Mouse (Mus musculus) forebrain, embryonic 10.5 days (tissue): ENCODE results near the gene Lgals2. TPM values are rescaled to one million over a fixed set of nuclear protein-coding genes. Genes with fewer than 3 reads are reported as not detected.
A peak's percentile ranks its signal among the peaks of the same experiment; 100 is the strongest.
"Not testable (repeated sequence)": the region's sequence is repeated elsewhere in the genome, so short reads cannot be mapped to it uniquely, and the experiment has no call there.

Source experiments
- DNase-seq: peaks from one replicate; pipeline ENCODE4 v3.0.0-alpha.2; 2017; ENCODE audit warnings: low spot score; ENCODE audit errors: extremely low spot score
- H3K27ac ChIP-seq: fragments of 300-500 bp; sonication (generic); 2 replicates; pipeline ENCODE4 v1.5.1; 2016; ENCODE audit warnings: mild to moderate bottlenecking
- H3K27me3 ChIP-seq: fragments of 300-500 bp; sonication (generic); 2 replicates; pipeline ENCODE4 v1.6.1; 2016; ENCODE audit warnings: mild to moderate bottlenecking; ENCODE audit not compliant: poor library complexity, severe bottlenecking
- H3K36me3 ChIP-seq: fragments of 300-500 bp; sonication (generic); replicated peaks from 2 replicates; pipeline ENCODE4 v1.6.1; 2016; ENCODE audit warnings: mild to moderate bottlenecking, moderate library complexity
- H3K4me1 ChIP-seq: fragments of 300-500 bp; sonication (generic); 2 replicates; pipeline ENCODE4 v1.6.1; 2016
- H3K4me3 ChIP-seq: fragments of 300-500 bp; sonication (generic); 2 replicates; pipeline ENCODE4 v1.5.1; 2016; ENCODE audit warnings: mild to moderate bottlenecking, moderate library complexity
- H3K9me3 ChIP-seq: fragments of 300-500 bp; sonication (generic); 2 replicates; pipeline ENCODE4 v1.6.1; 2016; ENCODE audit warnings: mild to moderate bottlenecking, moderate library complexity
- WGBS: fragments of 180-500 bp; shearing (Covaris S2); methylation state at CpG from one replicate; pipeline ENCODE4 v1.1.7; 2016; 5-methylcytosine and 5-hydroxymethylcytosine counted together
- polyA plus RNA-seq: library from polyadenylated mRNA; unstranded; fragments of >200 nt; fragmentation: Nextera tagmentation; extraction: Ambion mirVana; gene quantifications from 2 replicates; pipeline ENCODE4 v1.2.1, GENCODE M21; 2016

Lgals2 gene
- polyA plus RNA-seq, 1 experiment from 2014 or later = not detected

DNA sequence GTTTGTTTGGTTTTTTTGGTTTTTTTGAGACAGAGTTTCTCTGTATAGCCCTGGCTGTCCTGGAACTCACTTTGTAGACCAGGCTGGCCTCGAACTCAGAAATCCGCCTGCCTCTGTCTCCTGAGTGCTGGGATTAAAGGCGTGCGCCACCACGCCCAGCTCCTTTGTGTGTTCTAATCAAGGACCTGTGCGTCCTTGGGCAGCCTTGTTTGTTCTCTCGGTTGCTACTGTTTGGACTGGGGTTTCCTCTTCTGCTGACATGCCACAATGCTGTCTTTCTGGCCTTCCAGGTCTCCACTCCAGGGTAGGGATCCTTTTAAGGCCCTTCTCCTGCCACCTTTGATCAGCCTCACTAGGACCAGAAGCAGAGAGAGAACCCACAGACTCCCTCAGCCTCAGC, 8.5 kb downstream of the Lgals2 start:
- H3K4me3 ChIP-seq, DNase-seq, H3K36me3 ChIP-seq, H3K27ac ChIP-seq, H3K9me3 ChIP-seq: not testable (repeated sequence)
- H3K4me1 ChIP-seq = peaks cover 76% of the 10 kb centered on the region
- WGBS = 84% methylated on average over 7 of the region's 7 CpGs
- H3K27me3 ChIP-seq = peaks cover 80% of the 10 kb centered on the region

DNA sequence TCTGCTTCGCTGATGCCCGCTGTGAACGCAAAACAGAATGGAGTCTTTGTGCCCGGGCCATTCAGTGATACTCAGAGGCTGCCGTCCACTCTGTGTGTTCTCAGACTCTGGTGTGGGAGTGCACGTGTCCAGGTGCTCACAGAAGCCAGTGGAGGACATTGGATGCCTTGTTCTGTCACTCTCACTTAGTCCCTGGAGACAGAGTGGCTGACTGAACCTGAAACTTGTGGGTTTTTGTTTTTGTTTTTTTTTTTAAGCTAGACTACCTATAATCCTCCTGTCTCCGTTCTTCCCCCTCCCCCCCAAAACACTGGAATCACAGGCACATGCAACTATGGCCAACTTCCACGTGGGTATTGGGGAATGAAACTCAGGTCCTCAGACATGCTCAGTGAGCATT, 9.0 kb downstream of the Lgals2 start:
- H3K27me3 ChIP-seq = peaks cover 82% of the 10 kb centered on the region
- H3K4me1 ChIP-seq = peaks cover 76% of the 10 kb centered on the region
- H3K4me3 ChIP-seq = no peak overlapping the region
- H3K9me3 ChIP-seq = no peaks in the 10 kb centered on the region
- H3K27ac ChIP-seq = 0 out of 2 replicates have a peak overlapping the region, but pooled peaks have one; percentile 6
- H3K36me3 ChIP-seq = no peaks in the 10 kb centered on the region
- WGBS = 86% methylated on average over 8 of the region's 8 CpGs
- DNase-seq = no peak

DNA sequence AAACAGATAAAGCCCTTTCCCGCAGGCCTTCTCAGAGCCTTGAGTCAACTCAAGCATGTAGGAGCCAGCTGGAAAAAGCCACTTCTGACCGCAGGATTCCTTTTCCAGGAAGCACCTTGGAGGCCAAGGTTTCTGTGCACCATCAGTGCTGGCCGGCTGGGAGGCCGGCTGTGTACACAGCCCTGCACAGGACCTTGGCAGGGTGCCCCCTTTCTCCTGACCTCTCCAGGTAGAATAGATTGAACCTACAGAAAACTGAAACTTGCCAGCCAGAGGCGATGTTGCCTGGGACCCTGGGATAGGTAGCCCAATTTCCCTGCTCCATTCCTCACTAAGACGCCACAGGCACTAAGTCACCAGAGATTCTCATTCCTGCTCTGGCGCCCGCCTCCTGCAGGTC, 9.5 kb downstream of the Lgals2 start:
- WGBS = 92% methylated on average over 8 of the region's 8 CpGs
- Histone ChIP-seq H3K27me3 (peaks cover 82% of the 10 kb centered on the region), H3K9me3 (no peaks in the 10 kb centered on the region), H3K4me3 (no peak overlapping the region), H3K27ac (0 out of 2 replicates have a peak overlapping the region, but pooled peaks have one; percentile 16), H3K36me3 (no peaks in the 10 kb centered on the region), H3K4me1 (peaks cover 76% of the 10 kb centered on the region)
- DNase-seq = no peak

DNA sequence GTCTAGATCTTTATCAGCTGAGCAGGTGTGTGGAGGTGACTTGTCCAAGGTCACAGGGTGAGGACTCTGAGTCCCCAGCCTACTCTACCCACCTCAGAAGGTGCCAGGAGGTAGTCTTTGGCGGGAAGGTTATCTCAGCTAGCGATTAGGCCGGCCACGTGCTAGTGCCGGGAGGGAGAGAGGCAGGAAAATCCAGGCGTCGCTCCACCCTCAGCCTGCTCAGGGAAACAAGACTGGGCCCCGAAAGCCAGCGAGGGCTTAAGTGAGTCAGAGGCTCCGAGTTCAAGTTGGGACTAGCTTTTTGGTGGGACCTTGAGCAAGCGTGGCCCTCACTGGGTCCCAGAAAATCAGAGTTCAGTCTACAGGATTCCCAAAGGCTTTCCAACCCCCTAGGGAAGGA, 10.0 kb downstream of the Lgals2 start:
- Histone ChIP-seq H3K4me3 (0 out of 2 replicates have a peak overlapping the region, but pooled peaks have one; percentile 18), H3K27ac (0 out of 2 replicates have a peak overlapping the region, but pooled peaks have one; percentile 16), H3K4me1 (peaks cover 76% of the 10 kb centered on the region), H3K9me3 (no peaks in the 10 kb centered on the region), H3K36me3 (no peaks in the 10 kb centered on the region), H3K27me3 (peaks cover 82% of the 10 kb centered on the region)
- WGBS = 80% methylated on average over 11 of the region's 11 CpGs
- DNase-seq = no peak

DNA sequence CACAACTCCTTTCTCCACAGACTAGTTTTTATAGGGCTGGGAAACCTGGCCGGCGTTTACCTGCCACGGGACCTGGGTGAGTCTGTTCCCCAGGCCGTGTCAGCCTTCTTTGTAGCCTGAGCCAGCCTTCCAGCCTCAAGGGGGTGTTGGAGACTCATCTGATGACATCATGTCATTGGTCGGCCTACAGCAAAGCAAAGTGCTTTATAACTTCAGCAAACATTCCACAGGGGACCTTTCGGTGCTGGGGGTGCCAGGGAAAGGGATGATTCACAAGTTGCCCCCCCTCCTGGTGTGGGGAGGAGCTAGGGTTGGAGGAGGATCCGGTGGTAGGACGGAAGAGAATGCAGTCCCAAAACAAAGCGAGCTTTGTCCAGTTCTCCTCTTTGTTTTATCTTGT, 10.5 kb downstream of the Lgals2 start:
- H3K27me3 ChIP-seq = peaks cover 82% of the 10 kb centered on the region
- H3K36me3 ChIP-seq = no peaks in the 10 kb centered on the region
- no peaks in the 10 kb centered on the region for H3K9me3 ChIP-seq
- H3K4me1 ChIP-seq = peaks cover 77% of the 10 kb centered on the region
- DNase-seq = no peak
- WGBS = 47% methylated on average over 9 of the region's 9 CpGs
- H3K27ac ChIP-seq = peak overlapping the region; percentile 54; the same call in 1 of the 2 replicates
- 0 out of 2 replicates have a peak overlapping the region, but pooled peaks have one; percentile 60 for H3K4me3 ChIP-seq

DNA sequence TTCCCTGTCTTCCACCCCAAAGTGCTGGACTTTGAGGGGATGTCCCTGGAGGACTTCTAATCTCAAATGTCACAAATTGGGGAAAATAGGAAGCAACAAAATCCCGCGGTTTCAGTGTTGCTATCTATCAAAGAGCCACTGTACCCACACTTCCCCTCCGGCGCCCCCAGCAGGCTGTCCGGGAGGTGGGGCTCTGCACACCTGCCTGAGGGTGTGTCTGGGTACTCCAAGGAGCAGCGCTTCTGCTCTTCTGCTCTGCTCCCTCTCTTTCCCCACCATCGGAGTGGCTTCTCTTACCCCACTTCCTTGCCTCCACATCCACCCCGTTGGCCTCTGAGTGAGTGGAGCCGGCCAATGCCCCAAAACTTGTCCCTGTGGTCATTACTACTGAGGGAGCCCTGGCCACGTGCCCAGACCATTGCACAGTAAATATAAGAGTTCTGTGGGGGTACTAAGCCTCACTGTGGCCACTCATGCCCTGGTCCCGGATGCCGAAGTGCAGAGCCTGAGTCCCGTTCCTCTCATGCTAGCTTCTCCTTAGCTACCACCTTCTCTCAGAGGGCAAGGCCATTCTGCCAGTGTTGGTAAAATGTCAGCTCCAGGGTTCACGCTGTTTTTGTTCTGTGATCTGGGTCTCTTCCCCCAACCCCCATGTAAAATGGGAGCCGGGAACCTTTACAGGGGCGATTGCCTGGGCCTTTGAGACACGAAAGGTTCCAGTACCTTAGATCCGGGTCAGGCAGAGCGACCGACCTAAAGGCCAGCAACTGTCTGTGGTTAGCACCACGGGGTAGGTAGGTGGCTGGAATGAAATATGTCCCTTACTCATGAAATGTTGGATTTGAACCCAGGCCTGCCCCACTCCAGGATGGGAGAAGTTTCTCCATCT, 11.5 kb downstream of the Lgals2 start:
- Histone ChIP-seq H3K4me3 (peak overlapping the region; percentile 60), H3K27ac (peak overlapping the region; percentile 54; the same call in 1 of the 2 replicates), H3K9me3 (no peaks in the 10 kb centered on the region), H3K36me3 (no peaks in the 10 kb centered on the region), H3K27me3 (peaks cover 83% of the 10 kb centered on the region), H3K4me1 (peaks cover 80% of the 10 kb centered on the region)
- WGBS = 39% methylated on average over 21 of the region's 21 CpGs
- no peak for DNase-seq

DNA sequence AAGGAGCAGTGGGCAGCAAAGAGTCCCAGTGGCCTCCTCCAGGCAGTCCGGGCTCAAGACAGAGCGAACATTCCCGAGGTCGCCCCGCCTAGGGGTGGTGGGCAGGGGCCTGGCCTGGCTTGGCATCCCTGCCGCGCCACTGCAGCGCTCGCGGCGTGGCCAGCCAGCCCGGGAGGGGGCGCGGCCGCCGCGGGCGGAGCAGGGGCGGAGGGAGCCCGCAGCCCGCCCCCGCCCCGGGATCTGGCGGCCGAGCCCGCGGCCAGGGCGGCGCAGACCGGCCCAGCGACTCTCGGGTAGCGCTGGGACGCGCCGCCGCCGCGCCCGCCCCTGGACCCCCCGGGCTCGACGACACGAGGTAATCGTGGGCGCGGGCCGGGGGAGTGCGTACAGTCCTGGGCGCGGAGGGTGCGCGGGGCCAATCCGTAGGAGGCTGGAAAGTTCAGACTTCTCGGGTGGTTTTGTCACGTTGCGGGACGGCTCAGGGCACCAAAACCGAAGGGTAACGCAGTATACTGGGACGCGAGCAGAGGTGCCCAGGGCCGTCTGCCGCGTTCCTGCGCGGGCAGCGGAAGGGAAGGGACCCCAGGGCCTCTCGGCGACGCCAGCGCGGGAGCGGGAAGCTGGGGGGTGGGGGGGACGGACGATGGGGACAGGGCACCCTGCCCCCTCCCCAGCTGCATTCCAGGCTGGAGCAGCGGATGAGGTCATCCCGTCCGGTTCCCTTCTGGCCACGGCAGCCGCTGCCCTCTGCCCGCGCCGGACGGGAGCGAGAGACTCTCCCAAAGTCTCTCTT, 12.8 kb downstream of the Lgals2 start, which contains the start of gene Cdc42ep1:
Gene Cdc42ep1, plus strand, starts transcription at position 254 of the 793 bp plus-strand sequence.
- Histone ChIP-seq H3K9me3 (no peaks in the 10 kb centered on the region), H3K4me1 (peaks cover 82% of the 10 kb centered on the region)
- under 1% methylated on average over 86 of the region's 86 CpGs for WGBS

DNA sequence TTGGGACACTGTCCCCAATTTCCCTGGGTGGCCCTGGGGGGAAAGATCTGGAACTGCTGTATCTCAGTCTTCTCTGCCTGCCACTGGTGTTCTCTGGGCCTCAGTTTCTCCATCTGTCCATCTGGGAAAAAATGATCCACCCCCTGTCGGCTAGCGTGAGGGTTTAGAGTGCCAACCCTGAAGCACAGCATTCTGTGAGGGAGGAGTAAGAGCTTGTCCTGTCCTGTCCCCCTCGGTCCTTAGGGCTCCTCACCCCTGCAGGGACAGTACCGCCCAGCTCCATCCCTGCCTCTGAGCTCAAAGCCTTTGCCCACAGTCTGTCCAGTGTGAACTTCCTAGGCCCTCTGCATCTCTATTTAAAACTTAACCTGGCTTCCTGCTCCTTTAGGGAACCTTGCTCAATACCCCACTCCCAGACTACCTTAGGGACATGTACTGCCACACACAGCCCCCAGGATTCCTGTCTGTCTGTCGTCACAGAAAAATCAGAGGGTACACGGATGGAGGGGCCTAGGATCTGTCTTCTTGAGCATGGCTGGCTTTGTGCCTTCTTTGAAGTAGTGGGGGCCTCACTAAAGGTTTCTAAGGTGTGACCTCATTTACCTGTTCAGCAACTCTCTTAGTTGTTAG, 14.1 kb downstream of the Lgals2 start:
- DNase-seq = no peak
- H3K27me3 ChIP-seq = peaks cover 74% of the 10 kb centered on the region
- H3K36me3 ChIP-seq = no peaks in the 10 kb centered on the region
- 0 out of 2 replicates have a peak, but pooled peaks cover 5% of the 10 kb centered on the region for H3K9me3 ChIP-seq
- H3K4me3 ChIP-seq = no peak overlapping the region
- H3K27ac ChIP-seq = no peak overlapping the region; the same call in 1 of the 2 replicates
- WGBS = 38% methylated on average over 6 of the region's 6 CpGs
- H3K4me1 ChIP-seq = peaks cover 80% of the 10 kb centered on the region

More for the DNA sequence above, 12.8 kb downstream of the Lgals2 start, which contains the start of gene Cdc42ep1:
- Histone ChIP-seq H3K27me3 (peaks cover 84% of the 10 kb centered on the region), H3K36me3 (no peaks in the 10 kb centered on the region), H3K27ac (peak within 1 kb of the TSS; percentile 87), H3K4me3 (peak within 1 kb of the TSS; percentile 60)
- no peak for DNase-seq

DNA sequence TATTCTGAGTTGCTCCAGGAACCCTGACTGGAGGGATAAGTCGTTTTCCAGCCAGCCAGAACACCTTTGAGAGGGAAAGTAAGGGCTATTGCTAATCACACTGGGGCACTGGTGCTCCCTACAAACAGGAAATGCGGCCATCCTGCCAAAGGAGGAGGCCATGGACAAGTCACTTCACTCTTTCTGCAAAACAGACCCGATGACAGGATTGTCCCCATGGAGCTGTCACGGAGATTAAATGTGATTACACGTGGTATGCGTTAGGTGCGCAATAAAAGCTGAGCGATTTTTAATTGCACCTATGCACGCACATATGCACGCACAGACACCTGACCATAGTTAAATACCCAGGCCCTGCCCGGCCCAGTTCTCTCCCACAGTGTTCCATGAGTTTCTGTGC, 14.6 kb downstream of the Lgals2 start:
- Histone ChIP-seq H3K27ac (peak overlapping the region; percentile 72; the same call in 1 of the 2 replicates), H3K36me3 (no peaks in the 10 kb centered on the region), H3K27me3 (peaks cover 68% of the 10 kb centered on the region), H3K9me3 (0 out of 2 replicates have a peak, but pooled peaks cover 5% of the 10 kb centered on the region), H3K4me3 (no peak overlapping the region), H3K4me1 (peaks cover 80% of the 10 kb centered on the region)
- no peak for DNase-seq
- 46% methylated on average over 11 of the region's 11 CpGs for WGBS

DNA sequence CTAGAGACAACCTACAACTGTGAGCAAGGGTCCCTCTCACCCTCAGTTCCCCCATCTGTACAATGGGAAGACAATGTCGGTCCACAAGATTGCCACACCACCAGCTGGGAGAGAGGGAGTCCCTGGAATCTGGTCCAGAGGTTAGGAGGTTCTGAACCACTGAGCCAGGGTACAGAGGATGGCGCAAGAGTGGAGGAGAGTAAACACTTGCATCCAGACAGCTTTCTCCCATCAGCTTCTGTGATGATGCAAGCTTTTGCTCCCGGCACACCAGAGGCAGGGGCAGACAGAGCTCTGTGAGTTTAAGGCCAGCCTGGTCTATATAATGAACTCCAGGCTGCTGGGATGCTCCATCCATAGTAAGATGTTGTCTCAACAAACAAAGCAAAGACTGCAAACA, 15.1 kb downstream of the Lgals2 start:
- no peaks in the 10 kb centered on the region for H3K36me3 ChIP-seq
- H3K4me1 ChIP-seq = peaks cover 80% of the 10 kb centered on the region
- H3K27me3 ChIP-seq = peaks cover 63% of the 10 kb centered on the region
- H3K27ac ChIP-seq = peak overlapping the region; percentile 72; the same call in 1 of the 2 replicates
- DNase-seq = no peak
- no peak overlapping the region for H3K4me3 ChIP-seq
- H3K9me3 ChIP-seq = 0 out of 2 replicates have a peak, but pooled peaks cover 5% of the 10 kb centered on the region
- WGBS = 44% methylated on average over 3 of the region's 3 CpGs

DNA sequence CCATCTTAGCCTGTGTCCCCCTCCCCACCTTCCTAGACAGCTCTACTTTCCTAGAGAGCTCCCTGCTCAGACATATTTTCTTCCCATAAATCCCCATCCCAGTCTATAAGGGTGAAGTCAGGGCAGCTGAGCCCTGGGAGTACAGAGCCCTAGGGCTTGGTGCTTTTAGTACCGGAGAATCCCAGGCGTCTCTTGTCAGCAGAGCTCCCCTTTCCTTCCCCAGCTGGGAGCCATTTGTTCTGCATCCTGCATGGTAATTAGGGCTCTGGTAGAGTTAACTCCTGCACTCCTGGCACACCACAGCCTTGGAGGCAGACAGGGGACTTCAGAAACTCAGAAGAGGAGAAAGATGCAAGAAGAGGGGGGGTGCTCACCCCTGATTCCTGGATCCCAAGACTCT, 15.6 kb downstream of the Lgals2 start:
- 0 out of 2 replicates have a peak overlapping the region, but pooled peaks have one; percentile 5 for H3K4me3 ChIP-seq
- H3K4me1 ChIP-seq = peaks cover 80% of the 10 kb centered on the region
- H3K36me3 ChIP-seq = no peaks in the 10 kb centered on the region
- peaks cover 58% of the 10 kb centered on the region for H3K27me3 ChIP-seq
- DNase-seq = no peak
- peak overlapping the region; percentile 72 for H3K27ac ChIP-seq
- 0 out of 2 replicates have a peak, but pooled peaks cover 5% of the 10 kb centered on the region for H3K9me3 ChIP-seq
- WGBS = 3% methylated on average over 2 of the region's 2 CpGs

DNA sequence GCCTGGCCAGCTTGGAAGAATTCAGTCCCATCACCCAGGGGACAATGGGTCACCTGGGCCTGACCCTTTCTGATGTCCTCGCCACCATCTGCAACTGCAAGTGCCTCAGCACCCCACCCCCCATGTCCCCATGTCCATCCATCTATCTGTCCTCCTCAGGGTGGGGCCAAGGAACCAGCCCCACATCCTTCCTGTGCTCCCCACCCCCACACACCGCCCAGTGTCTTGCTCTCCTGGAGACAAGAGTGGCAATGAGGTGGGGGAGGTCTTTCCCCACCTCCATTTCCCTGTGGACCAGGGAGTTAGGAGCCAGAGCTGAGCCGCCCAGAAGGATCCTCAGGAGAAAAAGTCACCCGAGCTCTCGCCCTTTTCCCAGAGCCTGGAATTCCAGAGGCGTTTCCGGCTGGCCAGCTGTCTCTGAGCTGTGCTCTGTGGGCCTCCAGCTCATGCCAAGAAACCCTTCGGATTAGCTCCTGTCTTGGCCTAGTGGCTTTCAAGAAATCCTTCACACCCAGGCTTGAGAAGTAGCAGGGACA, 19.2 kb downstream of the Lgals2 start:
- peaks cover 80% of the 10 kb centered on the region for H3K4me1 ChIP-seq
- 0 out of 2 replicates have a peak, but pooled peaks cover 5% of the 10 kb centered on the region for H3K9me3 ChIP-seq
- WGBS = 38% methylated on average over 8 of the region's 8 CpGs
- H3K27me3 ChIP-seq = peaks cover 44% of the 10 kb centered on the region
- DNase-seq = no peak
- H3K27ac ChIP-seq = peak overlapping the region; percentile 87
- H3K4me3 ChIP-seq = no peak overlapping the region
- no peaks in the 10 kb centered on the region for H3K36me3 ChIP-seq
